Mouse (Mus musculus) kidney, adult 9 months (tissue): ENCODE measurements around the gene Spin1.
"Not testable (repeated sequence)": the region's sequence is repeated elsewhere in the genome, so short reads cannot be mapped to it uniquely, and the experiment has no call there.

ENCODE experiments used
- DNase-seq: peaks from one replicate; pipeline ENCODE4 v3.0.0; 2022

The Spin1 gene

GRCm38 (mm10) chr13:51100233-51101015, at the start of gene Spin1:
Spin1 (plus strand) TSS chr13:51100880.
- DNase-seq = peak; percentile 89

- no peak for DNase-seq
Measured at GRCm38 (mm10) chr13:51051016-51051415, 49.7 kb upstream of the Spin1 start.

- no peak for DNase-seq
Measured at GRCm38 (mm10) chr13:51052408-51052807, 48.3 kb upstream of the Spin1 start.

- DNase-seq = no peak
Measured at GRCm38 (mm10) chr13:51063024-51063423, 37.7 kb upstream of the Spin1 start.

- DNase-seq = no peak
Measured at GRCm38 (mm10) chr13:51063721-51064120, 37.0 kb upstream of the Spin1 start.

GRCm38 (mm10) chr13:51064429-51064828, 36.3 kb upstream of the Spin1 start:
- no peak for DNase-seq

GRCm38 (mm10) chr13:51071063-51071680, 29.5 kb upstream of the Spin1 start:
- DNase-seq = peak; percentile 53

- peak; percentile 94 for DNase-seq
Measured at GRCm38 (mm10) chr13:51071763-51072276, 28.9 kb upstream of the Spin1 start.

- no peak for DNase-seq
Measured at GRCm38 (mm10) chr13:51072917-51073843, 27.5 kb upstream of the Spin1 start.

- DNase-seq = no peak
Measured at GRCm38 (mm10) chr13:51074081-51074680, 26.5 kb upstream of the Spin1 start.

- DNase-seq = peak; percentile 65
Measured at GRCm38 (mm10) chr13:51076191-51076590, 24.5 kb upstream of the Spin1 start.

GRCm38 (mm10) chr13:51078586-51078985, 22.1 kb upstream of the Spin1 start:
- DNase-seq = not testable (repeated sequence)

- no peak for DNase-seq
Measured at GRCm38 (mm10) chr13:51080801-51081200, 19.9 kb upstream of the Spin1 start.

GRCm38 (mm10) chr13:51084241-51084640, 16.4 kb upstream of the Spin1 start:
- no peak for DNase-seq

GRCm38 (mm10) chr13:51085941-51086340, 14.7 kb upstream of the Spin1 start:
- DNase-seq = no peak

- no peak for DNase-seq
Measured at GRCm38 (mm10) chr13:51087253-51087652, 13.4 kb upstream of the Spin1 start.

GRCm38 (mm10) chr13:51088207-51088606, 12.5 kb upstream of the Spin1 start:
- no peak for DNase-seq

GRCm38 (mm10) chr13:51089058-51089457, 11.6 kb upstream of the Spin1 start:
- no peak for DNase-seq

- no peak for DNase-seq
Measured at GRCm38 (mm10) chr13:51090105-51090661, 10.5 kb upstream of the Spin1 start.

GRCm38 (mm10) chr13:51093430-51093829, 7.2 kb upstream of the Spin1 start:
- peak; percentile 46 for DNase-seq

GRCm38 (mm10) chr13:51094323-51095195, 6.1 kb upstream of the Spin1 start:
- DNase-seq = no peak
